Mouse (Mus musculus) E14TG2a.4 (cell line): ENCODE results near the gene Mtus2.

Experiments
- CTCF ChIP-seq: conservative IDR thresholded peaks from 2 replicates; pipeline ENCODE4 v1.5.1; 2014; ENCODE audit warnings: low read length
- NANOG ChIP-seq: IDR thresholded peaks from 2 replicates; pipeline ENCODE4 v1.6.1; 2014; ENCODE audit warnings: borderline replicate concordance, low read length, mixed read lengths
- POU5F1 ChIP-seq: IDR thresholded peaks from 2 replicates; pipeline ENCODE4 v1.6.1; 2014; ENCODE audit warnings: low read length, borderline replicate concordance

DNA sequence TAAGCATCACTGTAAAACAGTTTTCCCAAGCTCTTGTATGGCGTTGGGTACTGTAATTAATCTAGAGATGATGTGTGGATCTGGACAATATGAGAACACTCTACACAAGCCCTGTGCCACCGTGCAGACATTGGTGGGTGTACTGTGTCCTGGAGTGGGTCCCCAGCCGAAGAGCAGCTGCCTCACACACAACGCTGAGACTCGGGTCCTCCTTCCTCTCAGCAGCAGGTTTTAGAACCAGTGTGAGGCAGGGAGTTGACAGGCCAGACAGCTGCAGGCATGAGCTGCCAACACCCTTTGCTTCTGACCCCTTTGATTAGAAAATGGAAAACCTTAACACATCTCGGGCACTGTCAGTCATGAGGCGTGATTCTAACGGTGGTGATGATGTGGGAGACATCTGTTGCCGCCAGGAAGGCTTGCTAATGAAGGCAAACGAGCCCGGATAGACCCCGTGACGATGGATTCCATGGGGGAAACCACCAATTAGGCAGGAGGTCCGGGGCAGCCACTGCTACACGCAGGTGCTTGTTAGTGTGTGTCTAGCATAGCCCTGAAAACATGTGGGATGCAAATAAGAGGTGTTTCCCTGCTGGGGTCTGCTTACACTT is 158.2 kb downstream of the Mtus2 start:
- no peak for TF ChIP-seq CTCF
- no peak for TF ChIP-seq POU5F1
- TF ChIP-seq NANOG: no peak
